Mouse (Mus musculus) ZHBTc4 (cell line): ENCODE measurements at regions not wholly inside any gene's neighbourhood (a gene's known extent, or its start where the extent isn't known, plus 50 kb on each side); places are given as distances from the start of the nearest gene placed in this dataset.

Experiments used
- DNase-seq: peaks from one replicate; pipeline ENCODE4 v3.0.0-alpha.2; 2011; ENCODE audit warnings: low read depth, low spot score

DNA sequence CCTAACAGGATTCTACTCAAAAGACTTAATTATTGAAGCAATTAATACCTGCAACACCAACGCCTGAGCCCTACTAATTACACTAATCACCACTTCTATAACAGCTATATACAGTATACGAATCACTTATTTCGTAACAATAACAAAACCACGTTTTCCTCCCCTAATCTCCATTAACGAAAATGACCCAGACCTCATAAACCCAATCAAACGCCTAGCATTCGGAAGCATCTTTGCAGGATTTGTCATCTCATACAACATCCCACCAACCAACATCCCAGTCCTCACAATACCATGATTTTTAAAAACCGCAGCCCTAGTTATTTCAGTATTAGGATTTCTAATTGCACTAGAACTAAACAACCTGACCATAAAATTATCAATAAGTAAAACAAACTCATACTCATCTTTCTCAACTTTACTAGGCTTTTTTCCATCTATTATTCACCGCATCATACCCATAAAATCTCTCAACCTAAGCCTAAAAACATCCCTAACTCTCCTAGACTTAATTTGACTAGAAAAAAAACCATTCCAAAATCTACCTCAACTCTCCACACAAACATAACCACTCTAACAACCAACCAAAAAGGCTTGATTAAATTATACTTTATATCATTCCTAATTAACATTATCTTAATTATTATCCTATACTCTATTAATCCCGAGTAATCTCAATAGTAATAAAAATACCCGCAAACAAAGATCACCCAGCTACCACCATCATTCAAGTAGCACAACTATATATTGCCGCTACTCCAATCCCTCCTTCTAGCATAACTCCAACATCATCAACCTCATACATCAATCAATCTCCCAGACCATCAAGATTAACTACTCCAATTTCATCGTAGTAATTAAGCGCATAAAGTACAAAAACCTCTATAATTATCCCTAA, 830.9 kb upstream of the Tyrp1 start:
- no peak for DNase-seq

DNA sequence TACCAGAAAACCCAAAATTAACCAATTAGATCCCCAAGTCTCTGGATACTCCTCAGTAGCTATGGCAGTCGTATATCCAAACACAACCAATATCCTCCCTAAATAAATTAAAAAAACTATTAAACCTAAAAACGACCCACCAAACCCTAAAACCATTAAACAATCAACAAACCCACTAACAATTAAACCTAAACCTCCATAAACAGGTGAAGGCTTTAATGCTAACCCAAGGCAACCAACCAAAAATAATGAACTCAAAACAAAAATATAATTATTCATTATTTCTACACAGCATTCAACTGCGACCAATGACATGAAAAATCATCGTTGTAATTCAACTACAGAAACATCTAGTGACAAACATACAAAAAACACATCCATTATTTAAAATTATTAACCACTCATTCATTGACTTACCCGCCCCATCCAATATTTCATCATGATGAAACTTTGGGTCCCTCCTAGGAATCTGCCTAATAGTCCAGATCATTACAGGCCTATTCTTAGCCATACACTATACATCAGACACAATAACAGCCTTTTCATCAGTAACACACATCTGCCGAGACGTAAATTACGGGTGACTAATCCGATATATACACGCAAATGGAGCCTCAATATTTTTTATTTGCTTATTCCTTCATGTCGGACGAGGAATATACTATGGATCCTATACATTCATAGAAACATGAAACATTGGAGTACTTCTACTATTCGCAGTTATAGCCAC, 830.1 kb upstream of the Tyrp1 start:
- DNase-seq: no peak

- no peak for DNase-seq
Measured at GRCm38 (mm10) chr4:80004366-80004700, 829.6 kb upstream of the Tyrp1 start.

GRCm38 (mm10) chr4:80004788-80005187, 829.1 kb upstream of the Tyrp1 start:
- DNase-seq: peak; percentile 9

- DNase-seq: no peak
Measured at GRCm38 (mm10) chr4:80027876-80028275, 806.0 kb upstream of the Tyrp1 start.

DNA sequence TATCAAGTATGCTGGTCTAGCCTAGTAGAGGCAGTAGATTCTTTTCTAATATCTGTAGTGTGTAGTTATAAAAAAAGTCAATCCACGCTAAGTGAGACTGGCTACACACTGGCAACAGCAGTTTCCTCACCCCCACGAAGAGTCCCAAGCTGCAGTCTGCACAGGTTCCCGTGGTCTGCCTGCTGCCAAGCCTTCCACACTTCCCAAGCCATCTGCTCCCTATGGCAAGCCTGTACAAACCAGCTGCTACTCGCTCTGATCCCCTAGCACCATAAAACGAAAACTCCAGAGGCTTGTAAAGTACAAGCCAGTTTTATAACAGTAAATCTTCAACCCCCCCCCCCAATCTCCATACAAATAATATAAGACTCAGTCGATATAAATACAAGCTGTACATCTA, 786.0 kb upstream of the Tyrp1 start:
- DNase-seq: no peak
